Mouse (Mus musculus) midbrain, postnatal 0 days (tissue): ENCODE results near the gene Pigc. TPM values are rescaled to one million over a fixed set of nuclear protein-coding genes. Genes with fewer than 3 reads are reported as not detected.

Experiments used
- ATAC-seq: fragments of 200-750 bp; cut with Nextera tagmentation; 2 replicates; pipeline ENCODE4 v1.8.0; 2017; ENCODE audit warnings: moderate number of reproducible peaks, mild to moderate bottlenecking, moderate TSS enrichment, moderate library complexity; ENCODE audit not compliant: low FRiP score
- DNase-seq: peaks from one replicate; pipeline ENCODE4 v3.0.0-alpha.2; 2015; ENCODE audit warnings: low spot score
- H3K27ac ChIP-seq: fragments of 300-500 bp; sonication (generic); 2 replicates; pipeline ENCODE4 v1.5.1; 2014; ENCODE audit warnings: low read depth, mild to moderate bottlenecking, low read length, mixed read lengths
- H3K27me3 ChIP-seq: fragments of 300-500 bp; sonication (generic); 2 replicates; pipeline ENCODE4 v1.6.1; 2014; ENCODE audit warnings: low read length, control low read depth, mixed read lengths; ENCODE audit not compliant: insufficient read depth
- H3K36me3 ChIP-seq: fragments of 300-500 bp; sonication (generic); 2 replicates; pipeline ENCODE4 v1.6.1; 2014; ENCODE audit warnings: low read length, control low read depth, mixed read lengths; ENCODE audit not compliant: insufficient read depth
- H3K4me1 ChIP-seq: fragments of 300-500 bp; sonication (generic); 2 replicates; pipeline ENCODE4 v1.6.1; 2014; ENCODE audit warnings: mild to moderate bottlenecking, control low read depth, antibody characterized with exemption, low read length, mixed read lengths; ENCODE audit not compliant: insufficient read depth
- H3K4me2 ChIP-seq: fragments of 300-500 bp; sonication (generic); 2 replicates; pipeline ENCODE4 v1.6.1; 2014; ENCODE audit warnings: low read depth, mild to moderate bottlenecking, low read length, mixed read lengths; ENCODE audit not compliant: poor library complexity, severe bottlenecking
- H3K4me3 ChIP-seq: fragments of 300-500 bp; sonication (generic); 2 replicates; pipeline ENCODE4 v1.5.1; 2014; ENCODE audit warnings: low read depth, mild to moderate bottlenecking, low read length, moderate library complexity
- H3K9ac ChIP-seq: fragments of 300-500 bp; sonication (generic); replicated peaks from 2 replicates; pipeline ENCODE4 v1.6.1; 2014; ENCODE audit warnings: mild to moderate bottlenecking, low read length, moderate library complexity, mixed read lengths; ENCODE audit not compliant: poor library complexity, severe bottlenecking
- H3K9me3 ChIP-seq: fragments of 300-500 bp; sonication (generic); 2 replicates; pipeline ENCODE4 v1.6.1; 2016; ENCODE audit warnings: low read length, control low read depth
- CTCF ChIP-seq: IDR thresholded peaks from 2 replicates; pipeline ENCODE4 v1.5.1; 2016; ENCODE audit warnings: antibody characterized with exemption, mild to moderate bottlenecking
- WGBS: fragments of 180-500 bp; shearing (Covaris S2); extraction: QIAGEN DNeasy Blood & Tissue Kit; methylation state at CpG from one replicate; pipeline ENCODE4 v1.1.7; 2014; 5-methylcytosine and 5-hydroxymethylcytosine counted together
- polyA plus RNA-seq: library from polyadenylated mRNA; unstranded; fragments of >200 nt; fragmentation: Nextera tagmentation; extraction: Ambion mirVana; gene quantifications from 2 replicates; pipeline ENCODE4 v1.2.1, GENCODE M21; 2015
- total RNA-seq: library from RNA; depleted of rRNA; stranded (reverse); fragments of >200 nt; gene quantifications from 2 replicates; pipeline ENCODE4 v1.2.3, GENCODE M21; 2014

Gene Pigc
- total and polyA plus RNA-seq, 2 experiments from 2014 or later: 14.5 to 22.6 TPM

DNA sequence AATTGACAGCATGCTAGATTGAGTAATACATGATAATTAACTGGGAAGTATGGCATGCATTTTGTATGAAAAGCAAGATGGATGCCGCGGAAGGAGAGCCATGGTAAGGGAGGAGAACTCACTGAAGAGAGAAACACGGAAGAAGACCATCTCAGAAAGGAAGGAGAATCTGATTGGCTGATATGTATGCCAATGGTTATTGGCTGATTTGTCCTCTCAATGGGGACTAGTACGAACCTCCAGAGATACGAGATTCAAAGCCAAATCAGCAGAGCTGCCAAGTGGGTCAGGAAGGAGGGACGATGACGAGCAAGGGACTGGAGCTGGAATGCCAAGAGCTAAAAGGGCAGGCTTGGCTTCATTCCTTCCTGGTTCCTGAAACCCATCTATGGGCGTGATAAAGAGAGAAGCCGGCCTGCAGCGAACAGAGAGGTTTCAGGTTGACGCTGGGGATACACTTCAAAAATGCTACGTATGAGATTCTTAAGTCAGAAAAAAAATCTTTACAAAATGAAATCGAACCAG, 43.6 kb upstream of the Pigc start:
- DNase-seq: no peak

DNA sequence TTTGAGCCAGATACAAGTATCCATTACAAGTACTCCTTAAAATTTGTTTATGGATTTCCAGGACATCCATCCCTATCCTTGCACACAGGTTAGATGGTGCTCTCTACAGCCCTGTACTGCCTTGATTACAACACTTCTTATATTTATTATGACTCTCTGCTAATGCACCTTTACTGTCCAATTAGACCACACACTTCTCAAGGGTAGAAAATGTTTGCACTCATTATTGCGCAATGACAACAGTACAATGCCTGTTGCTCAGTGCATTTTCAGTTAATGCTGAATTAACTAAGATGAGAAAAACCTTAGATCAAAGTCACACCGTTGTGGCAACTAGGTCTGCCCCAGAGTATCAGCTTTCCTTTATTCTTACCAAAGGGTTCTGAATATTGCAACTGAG, 41.0 kb upstream of the Pigc start:
- no peak for ATAC-seq
- TF ChIP-seq CTCF: no peak
- H3K4me2 ChIP-seq: no peak overlapping the region
- no peak overlapping the region for H3K27ac ChIP-seq
- no peaks in the 10 kb centered on the region for H3K36me3 ChIP-seq
- no peaks in the 10 kb centered on the region for H3K4me1 ChIP-seq
- H3K27me3 ChIP-seq: no peaks in the 10 kb centered on the region
- no peak overlapping the region for H3K4me3 ChIP-seq
- WGBS: 78% methylated on average over 2 of the region's 2 CpGs
- DNase-seq: no peak
- H3K9ac ChIP-seq: no peak overlapping the region
- H3K9me3 ChIP-seq: no peaks in the 10 kb centered on the region

More for the DNA sequence above, 43.6 kb upstream of the Pigc start:
- H3K4me1 ChIP-seq: no peaks in the 10 kb centered on the region
- WGBS: 88% methylated on average over 13 of the region's 13 CpGs
- no peak overlapping the region for H3K9ac ChIP-seq
- H3K27ac ChIP-seq: no peak overlapping the region
- H3K4me2 ChIP-seq: no peak overlapping the region
- no peak for TF ChIP-seq CTCF
- no peak overlapping the region for H3K4me3 ChIP-seq
- ATAC-seq: no peak
- no peaks in the 10 kb centered on the region for H3K27me3 ChIP-seq
- H3K36me3 ChIP-seq: no peaks in the 10 kb centered on the region
- H3K9me3 ChIP-seq: no peaks in the 10 kb centered on the region

DNA sequence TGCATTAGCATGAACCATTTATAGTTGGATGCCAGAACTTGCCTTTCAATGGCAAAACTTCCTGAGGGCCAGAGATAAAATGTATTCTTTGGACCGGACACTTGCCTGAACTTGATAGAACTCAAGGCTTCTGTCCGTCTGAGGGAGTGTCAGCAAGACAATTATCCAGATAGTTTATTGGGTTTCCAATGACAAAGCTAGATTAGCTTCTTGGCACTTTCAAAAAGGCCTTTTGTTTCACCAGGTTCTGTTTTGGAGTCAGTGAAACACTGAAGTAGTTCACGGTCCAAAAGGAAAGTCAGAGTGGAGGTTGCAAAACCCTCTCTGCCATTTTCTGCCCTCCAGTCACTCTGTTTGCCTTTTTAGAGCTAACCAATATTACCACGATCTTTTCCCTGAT, 37.7 kb upstream of the Pigc start:
- no peak overlapping the region for H3K27ac ChIP-seq

DNA sequence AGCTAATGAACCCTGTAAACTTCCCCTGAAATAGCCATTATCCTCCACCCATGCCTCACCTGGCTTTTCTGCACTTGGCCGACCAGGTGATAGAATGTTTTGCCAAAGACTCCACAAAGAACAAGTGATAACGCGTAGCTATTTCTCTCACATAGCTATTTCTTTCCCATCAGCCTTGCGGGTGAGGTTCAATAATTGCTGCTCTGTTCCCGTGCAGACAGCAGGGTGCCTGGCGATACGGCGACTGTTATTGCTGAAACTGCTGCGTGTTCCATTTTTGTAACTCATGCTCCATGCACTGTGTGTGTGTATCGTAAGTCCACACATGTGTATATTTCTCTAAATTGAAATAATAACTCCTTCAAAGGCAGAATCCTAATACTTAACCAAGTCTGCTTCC, 37.2 kb upstream of the Pigc start:
- no peaks in the 10 kb centered on the region for H3K27me3 ChIP-seq
- no peak for ATAC-seq
- no peaks in the 10 kb centered on the region for H3K36me3 ChIP-seq
- no peaks in the 10 kb centered on the region for H3K9me3 ChIP-seq
- no peak overlapping the region for H3K4me3 ChIP-seq
- H3K4me1 ChIP-seq: no peaks in the 10 kb centered on the region
- 72% methylated on average over 10 of the region's 10 CpGs for WGBS
- no peak overlapping the region for H3K27ac ChIP-seq
- no peak for DNase-seq
- no peak overlapping the region for H3K9ac ChIP-seq
- H3K4me2 ChIP-seq: no peak overlapping the region
- TF ChIP-seq CTCF: no peak

More for the DNA sequence above, 37.7 kb upstream of the Pigc start:
- no peak for TF ChIP-seq CTCF
- H3K9ac ChIP-seq: no peak overlapping the region
- no peak for DNase-seq
- no peaks in the 10 kb centered on the region for H3K36me3 ChIP-seq
- no peak for ATAC-seq
- WGBS: 78% methylated on average over 4 of the region's 4 CpGs
- H3K4me2 ChIP-seq: no peak overlapping the region
- H3K4me3 ChIP-seq: no peak overlapping the region
- H3K9me3 ChIP-seq: no peaks in the 10 kb centered on the region
- no peaks in the 10 kb centered on the region for H3K27me3 ChIP-seq
- no peaks in the 10 kb centered on the region for H3K4me1 ChIP-seq

DNA sequence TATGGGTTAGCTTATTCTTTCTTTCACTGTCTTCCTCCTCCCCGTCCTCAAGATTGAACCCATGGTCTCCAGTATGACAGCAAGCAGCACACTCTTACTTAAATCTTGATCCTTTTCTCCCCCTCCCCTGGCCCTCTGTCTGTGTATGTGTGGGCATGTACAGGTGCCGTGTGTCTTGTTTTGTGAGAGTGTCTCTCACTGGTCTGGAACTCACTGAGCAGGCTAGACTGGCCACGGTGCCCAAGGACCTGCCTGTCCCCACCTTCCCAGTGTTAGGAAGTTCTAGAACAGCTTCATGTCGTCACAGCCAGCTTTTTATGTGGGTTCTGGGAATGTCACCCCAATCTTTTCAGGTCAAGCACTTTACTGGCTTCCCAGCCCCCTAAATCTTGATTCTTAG, 36.7 kb upstream of the Pigc start:
- H3K27ac ChIP-seq: no peak overlapping the region
- no peak for TF ChIP-seq CTCF
- WGBS: 84% methylated on average over 4 of the region's 4 CpGs
- no peak overlapping the region for H3K9ac ChIP-seq
- no peaks in the 10 kb centered on the region for H3K27me3 ChIP-seq
- H3K4me2 ChIP-seq: no peak overlapping the region
- H3K4me3 ChIP-seq: no peak overlapping the region
- H3K9me3 ChIP-seq: no peaks in the 10 kb centered on the region
- ATAC-seq (no peak), DNase-seq (no peak)
- H3K36me3 ChIP-seq: no peaks in the 10 kb centered on the region
- no peaks in the 10 kb centered on the region for H3K4me1 ChIP-seq

DNA sequence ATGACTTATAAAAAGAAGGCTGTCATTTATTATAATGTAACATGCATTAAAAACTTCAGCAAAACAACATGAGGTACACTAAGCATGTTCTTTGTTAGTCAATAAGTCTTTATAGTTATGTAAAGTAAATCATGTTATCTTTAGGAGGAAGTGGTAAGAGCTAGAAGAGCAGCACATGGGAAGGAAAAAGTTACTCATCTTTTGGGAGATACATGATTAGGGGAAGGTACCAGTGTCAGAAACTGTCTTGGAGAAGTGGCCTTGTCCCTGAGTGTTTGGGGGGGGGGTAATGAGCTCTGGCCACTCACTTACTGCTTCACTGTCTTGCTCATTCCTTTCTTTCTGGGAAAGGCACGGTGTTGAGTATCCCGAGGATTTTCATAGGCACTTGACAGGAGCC, 26.9 kb upstream of the Pigc start:
- DNase-seq (no peak), ATAC-seq (no peak)
- Histone ChIP-seq H3K4me1 (no peaks in the 10 kb centered on the region), H3K9me3 (no peaks in the 10 kb centered on the region), H3K36me3 (no peaks in the 10 kb centered on the region), H3K9ac (no peak overlapping the region), H3K27me3 (no peaks in the 10 kb centered on the region), H3K4me3 (no peak overlapping the region), H3K27ac (no peak overlapping the region), H3K4me2 (no peak overlapping the region)
- TF ChIP-seq CTCF: no peak
- 80% methylated on average over 2 of the region's 2 CpGs for WGBS
